Mouse (Mus musculus) embryonic facial prominence, embryonic 12.5 days (tissue): ENCODE data around the gene Phf19. TPM values are rescaled to one million over a fixed set of nuclear protein-coding genes. Genes with fewer than 3 reads are reported as not detected.

Source experiments
- ATAC-seq: fragments of 200-750 bp; cut with Nextera tagmentation; 2 replicates; pipeline ENCODE4 v1.8.0; 2017; ENCODE audit not compliant: insufficient number of reproducible peaks, insufficient read depth, low FRiP score, low TSS enrichment
- H3K27ac ChIP-seq: fragments of 300-500 bp; sonication (generic); 2 replicates; pipeline ENCODE4 v1.5.1; 2016; ENCODE audit warnings: mild to moderate bottlenecking
- H3K27me3 ChIP-seq: fragments of 300-500 bp; sonication (generic); 2 replicates; pipeline ENCODE4 v1.6.1; 2016; ENCODE audit warnings: mild to moderate bottlenecking, moderate library complexity
- H3K36me3 ChIP-seq: fragments of 300-500 bp; sonication (generic); 2 replicates; pipeline ENCODE4 v1.6.1; 2016; ENCODE audit warnings: mild to moderate bottlenecking
- H3K4me1 ChIP-seq: fragments of 300-500 bp; sonication (generic); 2 replicates; pipeline ENCODE4 v1.6.1; 2016
- H3K4me2 ChIP-seq: fragments of 300-500 bp; sonication (generic); replicated peaks from 2 replicates; pipeline ENCODE4 v1.6.1; 2016; ENCODE audit warnings: mild to moderate bottlenecking, moderate library complexity
- H3K4me3 ChIP-seq: fragments of 300-500 bp; sonication (generic); 2 replicates; pipeline ENCODE4 v1.5.1; 2016; ENCODE audit warnings: mild to moderate bottlenecking
- H3K9ac ChIP-seq: fragments of 300-500 bp; sonication (generic); 2 replicates; pipeline ENCODE4 v1.6.1; 2016; ENCODE audit warnings: mild to moderate bottlenecking, moderate library complexity
- H3K9me3 ChIP-seq: fragments of 300-500 bp; sonication (generic); 2 replicates; pipeline ENCODE4 v1.6.1; 2016; ENCODE audit warnings: mild to moderate bottlenecking, moderate library complexity
- WGBS: fragments of 180-500 bp; shearing (Covaris S2); methylation state at CpG from one replicate; pipeline ENCODE4 v1.1.7; 2016; 5-methylcytosine and 5-hydroxymethylcytosine counted together
- polyA plus RNA-seq: library from polyadenylated mRNA; unstranded; fragments of >200 nt; fragmentation: Nextera tagmentation; extraction: Ambion mirVana; gene quantifications from 2 replicates; pipeline ENCODE4 v1.2.1, GENCODE M21; 2016

Gene Phf19
- polyA plus RNA-seq, 1 experiment from 2014 or later: 2.3 TPM

DNA sequence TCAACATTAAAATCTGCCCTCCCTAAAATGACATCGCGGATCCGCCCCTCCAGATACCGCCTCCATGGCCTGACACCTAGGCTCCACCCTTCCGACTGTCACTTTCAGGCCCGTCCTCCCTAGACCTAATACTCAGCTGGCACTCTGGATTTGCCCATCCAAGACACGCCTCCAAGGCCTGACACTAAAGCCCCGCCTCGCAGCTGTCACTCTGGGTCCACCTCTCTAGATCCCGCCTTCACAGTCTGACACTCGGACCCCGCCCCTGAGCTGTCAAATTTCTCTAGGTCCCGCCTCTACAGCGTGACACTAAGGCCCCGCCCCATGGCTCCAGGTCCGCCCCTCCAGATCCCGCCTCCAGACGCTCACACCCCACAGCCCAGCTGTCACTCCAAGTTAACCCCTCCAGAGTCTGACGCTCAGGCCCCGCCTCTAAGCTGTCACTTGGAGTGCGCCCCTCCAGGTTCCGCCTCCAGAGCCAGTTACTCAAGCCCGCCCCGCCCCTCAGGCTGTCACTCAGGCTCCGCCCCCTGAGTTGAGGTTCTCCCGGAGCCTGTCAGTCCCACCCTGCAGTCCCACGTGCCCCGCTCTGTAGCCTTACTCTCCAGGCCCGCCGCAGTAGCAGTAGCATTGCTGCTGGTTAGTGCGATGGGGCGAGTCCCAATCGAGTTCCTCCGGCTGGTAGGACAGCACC, 8.8 kb downstream of the Phf19 start:
- Histone ChIP-seq H3K4me2 (peak overlapping the region; percentile 55), H3K27me3 (peaks cover 9% of the 10 kb centered on the region; the same call in 1 of the 2 replicates), H3K27ac (no peak overlapping the region), H3K9me3 (no peaks in the 10 kb centered on the region), H3K4me3 (peak overlapping the region; percentile 26), H3K36me3 (no peaks in the 10 kb centered on the region), H3K9ac (0 out of 2 replicates have a peak overlapping the region, but pooled peaks have one; percentile 24), H3K4me1 (0 out of 2 replicates have a peak, but pooled peaks cover 4% of the 10 kb centered on the region)
- WGBS: 1% methylated on average over 34 of the region's 34 CpGs
- ATAC-seq: peak; percentile 93

DNA sequence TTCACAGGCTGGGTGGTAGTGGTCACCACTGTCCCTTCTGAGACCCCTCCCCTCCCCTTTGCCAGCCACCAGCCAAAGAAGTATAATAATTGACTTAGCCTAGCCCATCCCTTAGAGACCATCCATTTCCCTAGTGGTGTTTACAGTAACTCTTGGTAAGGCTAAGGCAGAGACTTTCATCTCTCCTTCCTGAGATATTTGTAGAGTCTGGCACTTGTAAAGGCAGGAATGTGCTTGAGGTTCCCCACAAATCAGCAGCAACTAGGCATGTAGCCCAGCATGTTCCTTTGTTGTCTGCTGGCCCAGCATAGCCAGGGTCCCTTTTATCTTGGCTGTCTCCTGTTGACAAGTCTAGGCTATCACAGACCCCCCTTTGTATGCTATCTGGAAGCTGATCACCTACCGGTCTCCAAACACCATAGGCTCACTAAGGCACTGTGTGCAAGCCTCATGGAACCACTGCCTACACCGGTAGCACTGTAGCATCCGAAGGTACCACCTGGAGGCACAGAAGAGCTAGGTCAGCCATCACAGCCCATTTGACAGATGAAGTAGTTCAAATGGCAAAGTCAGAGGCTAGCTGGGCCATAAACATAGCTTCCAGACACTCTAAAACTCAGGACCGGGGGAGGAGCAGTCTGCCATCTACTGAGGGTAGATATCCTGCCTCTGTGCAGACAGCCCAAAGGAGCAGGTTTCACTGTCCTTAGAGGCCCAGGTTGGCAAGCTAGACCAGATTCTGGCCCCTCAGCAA, 10.0 kb downstream of the Phf19 start:
- Histone ChIP-seq H3K9me3 (no peaks in the 10 kb centered on the region), H3K27me3 (0 out of 2 replicates have a peak, but pooled peaks cover 6% of the 10 kb centered on the region)
- ATAC-seq: no peak

GRCm38 (mm10) chr2:34903191-34903590, 10.6 kb downstream of the Phf19 start:
- H3K4me2 ChIP-seq: no peak overlapping the region
- 0 out of 2 replicates have a peak, but pooled peaks cover 4% of the 10 kb centered on the region for H3K4me1 ChIP-seq
- H3K4me3 ChIP-seq: no peak overlapping the region
- no peak overlapping the region for H3K27ac ChIP-seq
- no peaks in the 10 kb centered on the region for H3K9me3 ChIP-seq
- no peak for ATAC-seq
- H3K9ac ChIP-seq: no peak overlapping the region
- WGBS: 86% methylated on average over 7 of the region's 7 CpGs
- H3K27me3 ChIP-seq: 0 out of 2 replicates have a peak, but pooled peaks cover 6% of the 10 kb centered on the region
- no peaks in the 10 kb centered on the region for H3K36me3 ChIP-seq

More for the DNA sequence above, 10.0 kb downstream of the Phf19 start:
- Histone ChIP-seq H3K36me3 (no peaks in the 10 kb centered on the region), H3K27ac (no peak overlapping the region), H3K4me2 (no peak overlapping the region; the same call in 1 of the 2 replicates), H3K9ac (no peak overlapping the region), H3K4me3 (no peak overlapping the region), H3K4me1 (0 out of 2 replicates have a peak, but pooled peaks cover 4% of the 10 kb centered on the region)
- 88% methylated on average over 4 of the region's 4 CpGs for WGBS

- Histone ChIP-seq H3K36me3 (no peaks in the 10 kb centered on the region), H3K4me3 (no peak overlapping the region), H3K9me3 (no peaks in the 10 kb centered on the region), H3K27ac (no peak overlapping the region), H3K9ac (0 out of 2 replicates have a peak overlapping the region, but pooled peaks have one; percentile 19), H3K4me2 (no peak overlapping the region), H3K27me3 (0 out of 2 replicates have a peak, but pooled peaks cover 6% of the 10 kb centered on the region), H3K4me1 (0 out of 2 replicates have a peak, but pooled peaks cover 4% of the 10 kb centered on the region)
- 84% methylated on average over 6 of the region's 6 CpGs for WGBS
- no peak for ATAC-seq
These were observed 11.1 kb downstream of the Phf19 start for GRCm38 (mm10) chr2:34902731-34903130.

DNA sequence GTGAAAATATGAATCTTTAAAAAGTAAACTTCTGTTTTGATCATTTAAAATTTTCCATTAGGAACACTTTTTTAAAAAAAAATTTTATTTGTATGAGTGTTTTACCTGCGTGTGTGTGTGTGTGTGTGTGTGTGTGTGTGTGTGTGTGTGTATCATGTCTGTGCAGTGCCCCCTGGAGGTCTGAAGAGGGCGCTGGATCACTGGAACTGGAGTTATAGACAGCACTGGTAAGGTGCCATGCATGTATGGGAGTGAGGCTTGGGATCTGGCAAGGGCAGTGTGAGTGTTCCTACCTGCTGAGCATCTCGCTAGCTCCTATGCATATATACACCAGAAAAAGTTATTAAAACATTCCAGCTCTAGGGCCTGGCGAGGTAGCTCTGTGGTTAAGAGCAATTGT, 12.1 kb downstream of the Phf19 start:
- Histone ChIP-seq H3K27me3 (no peaks in the 10 kb centered on the region), H3K9ac (no peak overlapping the region), H3K36me3 (no peaks in the 10 kb centered on the region), H3K4me3 (no peak overlapping the region), H3K27ac (no peak overlapping the region), H3K4me1 (0 out of 2 replicates have a peak, but pooled peaks cover 4% of the 10 kb centered on the region), H3K9me3 (no peaks in the 10 kb centered on the region), H3K4me2 (no peak overlapping the region)
- 79% methylated on average over 4 of the region's 4 CpGs for WGBS
- ATAC-seq: no peak

DNA sequence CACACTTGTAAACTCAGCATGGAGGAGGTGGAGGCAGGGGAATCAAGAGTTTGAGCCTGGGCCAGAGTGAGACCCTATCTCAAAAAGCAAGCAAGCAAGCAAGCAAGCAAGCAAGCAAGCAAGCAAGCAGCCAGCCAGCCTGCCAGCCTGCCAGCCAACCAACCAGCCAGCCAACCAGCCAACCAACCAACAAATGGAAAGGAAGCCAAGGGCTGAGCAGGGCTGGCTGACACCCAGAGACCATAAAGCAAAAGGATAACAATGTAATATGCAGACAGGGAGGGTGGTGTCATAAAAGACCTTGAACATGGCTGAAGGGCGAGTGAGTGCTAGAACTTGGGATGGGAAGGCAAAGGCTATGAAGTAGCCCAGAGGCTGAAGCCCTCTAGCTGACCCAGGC, 13.4 kb downstream of the Phf19 start:
- no peaks in the 10 kb centered on the region for H3K27me3 ChIP-seq
- ATAC-seq: no peak
- 0 out of 2 replicates have a peak, but pooled peaks cover 4% of the 10 kb centered on the region for H3K4me1 ChIP-seq
- no peak overlapping the region for H3K4me3 ChIP-seq
- WGBS: 79% methylated on average over 1 of the region's 1 CpGs
- no peak overlapping the region for H3K4me2 ChIP-seq
- no peak overlapping the region for H3K9ac ChIP-seq
- H3K27ac ChIP-seq: no peak overlapping the region
- H3K36me3 ChIP-seq: no peaks in the 10 kb centered on the region
- H3K9me3 ChIP-seq: no peaks in the 10 kb centered on the region

DNA sequence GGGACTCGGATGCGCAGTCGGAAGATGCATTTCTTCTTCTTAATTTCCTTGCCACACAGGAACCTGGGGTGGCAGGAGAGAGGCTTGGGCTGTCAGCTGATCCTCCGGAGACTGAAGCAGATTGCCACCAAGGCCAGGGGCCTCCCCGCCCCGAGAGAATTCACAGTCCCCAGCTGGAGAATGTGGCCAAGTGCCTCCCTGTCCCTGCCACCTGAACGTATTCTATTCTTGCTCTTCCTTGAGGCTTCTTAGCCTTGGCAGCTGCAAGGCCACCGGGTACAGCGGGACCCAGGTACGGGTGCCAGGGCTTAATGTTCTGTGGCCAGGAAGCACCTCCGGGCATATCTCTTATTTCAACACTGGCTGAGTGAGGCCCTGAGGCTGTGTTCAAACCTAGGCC, 14.1 kb downstream of the Phf19 start:
- Histone ChIP-seq H3K27me3 (no peaks in the 10 kb centered on the region), H3K4me2 (no peak overlapping the region), H3K9me3 (no peaks in the 10 kb centered on the region), H3K36me3 (no peaks in the 10 kb centered on the region), H3K4me3 (no peak overlapping the region), H3K4me1 (0 out of 2 replicates have a peak, but pooled peaks cover 4% of the 10 kb centered on the region), H3K27ac (no peak overlapping the region), H3K9ac (no peak overlapping the region)
- ATAC-seq: no peak
- 80% methylated on average over 11 of the region's 11 CpGs for WGBS

GRCm38 (mm10) chr2:34897820-34898219, 16.0 kb downstream of the Phf19 start:
- no peak overlapping the region for H3K4me2 ChIP-seq
- H3K9ac ChIP-seq: no peak overlapping the region
- WGBS: 20% methylated on average over 10 of the region's 10 CpGs
- no peak for ATAC-seq
- H3K9me3 ChIP-seq: no peaks in the 10 kb centered on the region
- no peaks in the 10 kb centered on the region for H3K4me1 ChIP-seq
- no peak overlapping the region for H3K4me3 ChIP-seq
- H3K27me3 ChIP-seq: no peaks in the 10 kb centered on the region
- no peak overlapping the region for H3K27ac ChIP-seq
- H3K36me3 ChIP-seq: no peaks in the 10 kb centered on the region

GRCm38 (mm10) chr2:34896821-34897460, 16.9 kb downstream of the Phf19 start:
- no peak for ATAC-seq
- Histone ChIP-seq H3K4me1 (no peaks in the 10 kb centered on the region), H3K4me2 (no peak overlapping the region), H3K4me3 (no peak overlapping the region), H3K9ac (no peak overlapping the region), H3K27ac (no peak overlapping the region), H3K27me3 (no peaks in the 10 kb centered on the region), H3K9me3 (no peaks in the 10 kb centered on the region), H3K36me3 (no peaks in the 10 kb centered on the region)
- 83% methylated on average over 17 of the region's 17 CpGs for WGBS

DNA sequence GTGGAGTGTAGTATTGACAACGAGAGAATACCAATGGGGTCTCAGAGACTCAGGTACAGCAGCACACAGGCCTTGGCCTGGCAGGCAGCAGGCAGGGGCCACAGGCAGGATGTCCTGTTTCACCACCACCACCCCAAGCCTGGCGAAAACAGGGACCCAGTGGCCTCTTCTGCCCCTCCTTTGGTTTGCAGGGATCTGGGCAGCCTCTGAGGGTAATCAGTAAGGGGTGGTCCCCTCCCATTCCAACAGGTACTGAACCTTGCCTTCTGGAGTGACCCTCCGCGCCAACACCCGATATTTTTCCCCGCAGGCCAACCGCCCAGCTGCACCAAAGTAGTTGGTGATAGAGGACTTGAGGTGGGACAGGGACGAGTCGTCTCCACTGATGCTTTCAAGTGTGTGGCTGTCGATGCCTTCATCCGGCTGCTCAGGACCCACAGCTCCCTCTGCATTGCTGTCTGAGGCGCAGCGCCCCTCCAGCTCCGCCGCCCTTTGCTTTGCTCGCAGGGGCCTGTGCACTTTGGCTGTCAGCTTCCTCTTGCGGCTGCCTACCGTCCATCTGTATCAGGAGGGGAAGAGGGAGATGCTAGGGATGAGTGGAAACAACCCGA, 18.2 kb downstream of the Phf19 start:
- 78% methylated on average over 19 of the region's 19 CpGs for WGBS
- no peaks in the 10 kb centered on the region for H3K9me3 ChIP-seq

GRCm38 (mm10) chr2:34893950-34894349, 19.9 kb downstream of the Phf19 start:
- Histone ChIP-seq H3K36me3 (no peaks in the 10 kb centered on the region), H3K4me1 (no peaks in the 10 kb centered on the region), H3K4me2 (no peak overlapping the region), H3K9me3 (no peaks in the 10 kb centered on the region), H3K27me3 (no peaks in the 10 kb centered on the region), H3K9ac (no peak overlapping the region), H3K4me3 (no peak overlapping the region), H3K27ac (no peak overlapping the region)
- no peak for ATAC-seq
- WGBS: 71% methylated on average over 5 of the region's 5 CpGs

More for the DNA sequence above, 18.2 kb downstream of the Phf19 start:
- H3K27ac ChIP-seq: no peak overlapping the region
- H3K27me3 ChIP-seq: no peaks in the 10 kb centered on the region
- H3K4me2 ChIP-seq: no peak overlapping the region
- no peak overlapping the region for H3K9ac ChIP-seq
- ATAC-seq: no peak
- no peaks in the 10 kb centered on the region for H3K36me3 ChIP-seq
- H3K4me3 ChIP-seq: no peak overlapping the region
- no peaks in the 10 kb centered on the region for H3K4me1 ChIP-seq
